Mouse (Mus musculus) stomach, embryonic 14.5 days (tissue): ENCODE results near the gene Fam129b. TPM values are rescaled to one million over a fixed set of nuclear protein-coding genes. Genes with fewer than 3 reads are reported as not detected.

ENCODE experiments used
- ATAC-seq: fragments of 200-750 bp; cut with Nextera tagmentation; 2 replicates; pipeline ENCODE4 v1.8.0; 2017; ENCODE audit warnings: low read depth, moderate TSS enrichment; ENCODE audit not compliant: insufficient number of reproducible peaks, insufficient read depth, low FRiP score
- H3K27ac ChIP-seq: fragments of 300-500 bp; sonication (generic); 2 replicates; pipeline ENCODE4 v1.5.1; 2014; ENCODE audit warnings: mild to moderate bottlenecking, low read length, moderate library complexity, mixed read lengths
- H3K27me3 ChIP-seq: fragments of 300-500 bp; sonication (generic); 2 replicates; pipeline ENCODE4 v1.6.1; 2014; ENCODE audit warnings: low read length, control low read depth, mixed read lengths; ENCODE audit not compliant: control insufficient read depth, insufficient read depth
- H3K36me3 ChIP-seq: fragments of 300-500 bp; sonication (generic); 2 replicates; pipeline ENCODE4 v1.6.1; 2014; ENCODE audit warnings: mild to moderate bottlenecking, control low read depth, low read length, moderate library complexity, mixed read lengths; ENCODE audit not compliant: control insufficient read depth, insufficient read depth
- H3K4me1 ChIP-seq: fragments of 300-500 bp; sonication (generic); 2 replicates; pipeline ENCODE4 v1.6.1; 2014; ENCODE audit warnings: low read length, control low read depth, mixed read lengths; ENCODE audit not compliant: control insufficient read depth, insufficient read depth
- H3K4me2 ChIP-seq: fragments of 300-500 bp; sonication (generic); replicated peaks from 2 replicates; pipeline ENCODE4 v1.6.1; 2014; ENCODE audit warnings: low read depth, low read length, control low read depth
- H3K4me3 ChIP-seq: fragments of 300-500 bp; sonication (generic); 2 replicates; pipeline ENCODE4 v1.5.1; 2014; ENCODE audit warnings: low read depth, low read length, control low read depth
- H3K9ac ChIP-seq: fragments of 300-500 bp; sonication (generic); replicated peaks from 2 replicates; pipeline ENCODE4 v1.6.1; 2014; ENCODE audit warnings: low read depth, mild to moderate bottlenecking, control low read depth, low read length, moderate library complexity, mixed read lengths
- H3K9me3 ChIP-seq: fragments of 300-500 bp; sonication (generic); 2 replicates; pipeline ENCODE4 v1.6.1; 2016; ENCODE audit warnings: low read depth, low read length, control low read depth; ENCODE audit not compliant: control insufficient read depth
- WGBS: fragments of 180-500 bp; shearing (Covaris S2); extraction: QIAGEN DNeasy Blood & Tissue Kit; methylation state at CpG from one replicate; pipeline ENCODE4 v1.1.7; 2014; 5-methylcytosine and 5-hydroxymethylcytosine counted together
- polyA plus RNA-seq: library from polyadenylated mRNA; unstranded; fragments of >200 nt; fragmentation: Nextera tagmentation; extraction: Ambion mirVana; gene quantifications from 2 replicates; pipeline ENCODE4 v1.2.1, GENCODE M21; 2014

Fam129b gene
- polyA plus RNA-seq, result 31.9 and 34.7 TPM in 2 replicates

- H3K27ac ChIP-seq, result peak within 1 kb of the TSS; percentile 88
- H3K4me3 ChIP-seq, result peak within 1 kb of the TSS; percentile 78
- peaks cover 43% of the 10 kb centered on the region for H3K4me1 ChIP-seq
- no peaks in the 10 kb centered on the region for H3K36me3 ChIP-seq
- H3K27me3 ChIP-seq, result no peaks in the 10 kb centered on the region
- no peaks in the 10 kb centered on the region for H3K9me3 ChIP-seq
- WGBS, result under 1% methylated on average over 68 of the region's 68 CpGs
- peak within 1 kb of the TSS; percentile 83 for H3K9ac ChIP-seq
- peak; percentile 85 for ATAC-seq
- H3K4me2 ChIP-seq, result peak within 1 kb of the TSS; percentile 89
These were observed at the start of gene Fam129b for GRCm38 (mm10) chr2:32875675-32876489. Fam129b (plus strand) TSS chr2:32876114.

GRCm38 (mm10) chr2:32828979-32829676 is 46.8 kb upstream of the Fam129b start:
- no peak overlapping the region for H3K9ac ChIP-seq
- H3K27ac ChIP-seq, result no peak overlapping the region
- 0 out of 2 replicates have a peak, but pooled peaks cover 6% of the 10 kb centered on the region for H3K4me1 ChIP-seq
- no peaks in the 10 kb centered on the region for H3K27me3 ChIP-seq
- H3K9me3 ChIP-seq, result no peaks in the 10 kb centered on the region
- H3K36me3 ChIP-seq, result no peaks in the 10 kb centered on the region
- no peak overlapping the region for H3K4me2 ChIP-seq
- WGBS, result 70% methylated on average over 11 of the region's 11 CpGs
- no peak for ATAC-seq
- no peak overlapping the region for H3K4me3 ChIP-seq

- ATAC-seq, result no peak
- WGBS, result 25% methylated on average over 7 of the region's 7 CpGs
- peak overlapping the region; percentile 81 for H3K27ac ChIP-seq
- no peak overlapping the region for H3K9ac ChIP-seq
- H3K4me2 ChIP-seq, result 0 out of 2 replicates have a peak overlapping the region, but pooled peaks have one; percentile 22
- no peaks in the 10 kb centered on the region for H3K27me3 ChIP-seq
- no peaks in the 10 kb centered on the region for H3K9me3 ChIP-seq
- peaks cover 13% of the 10 kb centered on the region; the same call in 1 of the 2 replicates for H3K4me1 ChIP-seq
- H3K36me3 ChIP-seq, result no peaks in the 10 kb centered on the region
- no peak overlapping the region for H3K4me3 ChIP-seq
These were observed 41.4 kb upstream of the Fam129b start for GRCm38 (mm10) chr2:32834496-32834895.

- H3K4me3 ChIP-seq, result no peak overlapping the region
- no peak overlapping the region for H3K9ac ChIP-seq
- ATAC-seq, result no peak
- H3K9me3 ChIP-seq, result no peaks in the 10 kb centered on the region
- no peaks in the 10 kb centered on the region for H3K27me3 ChIP-seq
- peak overlapping the region; percentile 81; the same call in 1 of the 2 replicates for H3K27ac ChIP-seq
- no peak overlapping the region for H3K4me2 ChIP-seq
- H3K4me1 ChIP-seq, result peaks cover 13% of the 10 kb centered on the region; the same call in 1 of the 2 replicates
- H3K36me3 ChIP-seq, result no peaks in the 10 kb centered on the region
These were observed 40.3 kb upstream of the Fam129b start for GRCm38 (mm10) chr2:32835588-32835987.

- Histone ChIP-seq H3K4me2 (no peak overlapping the region), H3K36me3 (no peaks in the 10 kb centered on the region), H3K27ac (no peak overlapping the region), H3K9ac (no peak overlapping the region), H3K4me1 (peaks cover 13% of the 10 kb centered on the region; the same call in 1 of the 2 replicates), H3K27me3 (no peaks in the 10 kb centered on the region), H3K4me3 (no peak overlapping the region), H3K9me3 (no peaks in the 10 kb centered on the region)
- no peak for ATAC-seq
- WGBS, result 59% methylated on average over 9 of the region's 9 CpGs
These were observed 37.6 kb upstream of the Fam129b start for GRCm38 (mm10) chr2:32838147-32838884.

GRCm38 (mm10) chr2:32839261-32839660 is 36.7 kb upstream of the Fam129b start:
- Histone ChIP-seq H3K9ac (no peak overlapping the region), H3K36me3 (no peaks in the 10 kb centered on the region), H3K27me3 (no peaks in the 10 kb centered on the region), H3K4me2 (no peak overlapping the region), H3K9me3 (no peaks in the 10 kb centered on the region), H3K4me3 (no peak overlapping the region), H3K4me1 (peaks cover 11% of the 10 kb centered on the region; the same call in 1 of the 2 replicates), H3K27ac (no peak overlapping the region)
- no peak for ATAC-seq
- 57% methylated on average over 2 of the region's 2 CpGs for WGBS

GRCm38 (mm10) chr2:32841099-32841498 is 34.8 kb upstream of the Fam129b start:
- H3K4me3 ChIP-seq, result no peak overlapping the region
- 49% methylated on average over 5 of the region's 5 CpGs for WGBS
- no peaks in the 10 kb centered on the region for H3K36me3 ChIP-seq
- no peak overlapping the region for H3K27ac ChIP-seq
- H3K4me2 ChIP-seq, result no peak overlapping the region
- ATAC-seq, result no peak
- H3K27me3 ChIP-seq, result no peaks in the 10 kb centered on the region
- H3K4me1 ChIP-seq, result 0 out of 2 replicates have a peak, but pooled peaks cover 3% of the 10 kb centered on the region
- no peaks in the 10 kb centered on the region for H3K9me3 ChIP-seq
- H3K9ac ChIP-seq, result no peak overlapping the region

GRCm38 (mm10) chr2:32842558-32842957 is 33.4 kb upstream of the Fam129b start:
- Histone ChIP-seq H3K9me3 (no peaks in the 10 kb centered on the region), H3K4me3 (no peak overlapping the region), H3K9ac (no peak overlapping the region), H3K4me2 (no peak overlapping the region), H3K27me3 (no peaks in the 10 kb centered on the region), H3K4me1 (0 out of 2 replicates have a peak, but pooled peaks cover 3% of the 10 kb centered on the region), H3K36me3 (no peaks in the 10 kb centered on the region), H3K27ac (no peak overlapping the region)
- 42% methylated on average over 4 of the region's 4 CpGs for WGBS
- no peak for ATAC-seq
